Mouse (Mus musculus): ENCODE measurements around the gene Lhfpl3.
"Not testable (repeated sequence)": the region's sequence is repeated elsewhere in the genome, so short reads cannot be mapped to it uniquely, and the experiment has no call there.

Lhfpl3 gene

DNA sequence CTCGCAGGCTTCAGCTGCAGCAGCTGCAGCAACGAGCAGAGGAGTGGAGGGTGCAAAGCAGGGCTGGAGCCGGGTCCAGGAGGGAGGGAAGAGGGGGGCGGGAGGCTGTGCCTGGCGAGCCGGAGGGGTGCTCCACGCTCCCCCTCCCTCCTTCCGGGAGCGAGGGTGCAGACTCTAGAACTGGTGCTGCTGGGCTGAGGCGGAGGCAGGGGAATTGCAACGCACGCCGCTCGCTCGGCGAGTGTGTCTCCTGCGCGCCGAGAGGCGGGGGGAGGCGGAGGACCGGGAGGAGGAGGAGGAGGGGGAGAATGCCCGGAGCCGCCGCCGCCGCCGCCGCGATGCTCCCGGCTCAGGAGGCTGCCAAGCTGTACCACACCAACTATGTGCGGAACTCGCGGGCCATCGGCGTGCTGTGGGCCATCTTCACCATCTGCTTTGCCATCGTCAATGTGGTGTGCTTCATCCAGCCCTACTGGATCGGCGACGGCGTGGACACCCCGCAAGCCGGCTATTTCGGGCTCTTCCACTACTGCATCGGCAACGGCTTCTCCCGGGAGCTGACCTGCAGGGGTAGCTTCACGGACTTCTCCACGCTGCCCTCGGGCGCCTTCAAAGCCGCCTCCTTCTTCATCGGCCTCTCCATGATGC is at the start of gene Lhfpl3:
Gene Lhfpl3 (plus strand): TSS at position 175 of the 648 bp plus-strand sequence.
- in situ Hi-C loops (cut with MboI), result no loop called here

DNA sequence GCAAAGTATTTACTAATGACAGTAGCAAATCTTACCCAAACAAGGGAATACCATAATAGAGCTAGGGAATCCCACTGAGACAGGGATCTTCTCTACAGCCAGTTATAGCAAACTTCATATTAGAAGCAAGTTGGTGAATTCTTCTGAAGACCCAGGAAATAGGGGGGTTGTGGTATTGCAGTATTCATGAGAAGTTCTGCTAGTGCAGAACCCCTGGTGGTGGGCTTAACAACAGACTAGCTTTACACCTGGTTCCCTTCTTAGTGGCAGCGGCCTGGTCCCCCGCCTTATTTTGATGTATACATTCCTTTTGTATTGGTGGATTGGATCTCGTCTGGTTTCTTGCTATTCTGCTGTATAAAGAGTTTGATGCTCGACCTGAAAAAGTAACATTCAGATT is 39.6 kb upstream of the Lhfpl3 start:
- in situ Hi-C loops (cut with MboI), result not testable (repeated sequence)

DNA sequence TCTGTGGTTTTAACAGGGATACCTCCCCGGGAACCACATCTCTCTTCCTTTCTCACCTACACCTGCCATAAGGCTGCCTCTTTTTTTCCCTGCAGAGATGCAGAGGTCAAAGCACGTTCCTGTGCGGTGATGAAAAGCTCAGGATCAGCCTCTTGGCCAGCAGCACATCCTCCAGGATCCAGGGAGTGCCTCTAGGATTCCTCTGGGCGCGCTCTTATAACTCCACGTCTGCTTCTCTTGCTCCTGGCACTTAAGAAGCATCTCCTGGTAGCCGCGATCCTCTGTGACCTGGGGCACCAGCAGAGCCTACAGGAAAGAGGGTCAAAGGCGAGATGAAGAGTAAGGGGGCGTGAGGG is 352 bp upstream of the Lhfpl3 start:
- in situ Hi-C loops (cut with MboI), result no loop called here

DNA sequence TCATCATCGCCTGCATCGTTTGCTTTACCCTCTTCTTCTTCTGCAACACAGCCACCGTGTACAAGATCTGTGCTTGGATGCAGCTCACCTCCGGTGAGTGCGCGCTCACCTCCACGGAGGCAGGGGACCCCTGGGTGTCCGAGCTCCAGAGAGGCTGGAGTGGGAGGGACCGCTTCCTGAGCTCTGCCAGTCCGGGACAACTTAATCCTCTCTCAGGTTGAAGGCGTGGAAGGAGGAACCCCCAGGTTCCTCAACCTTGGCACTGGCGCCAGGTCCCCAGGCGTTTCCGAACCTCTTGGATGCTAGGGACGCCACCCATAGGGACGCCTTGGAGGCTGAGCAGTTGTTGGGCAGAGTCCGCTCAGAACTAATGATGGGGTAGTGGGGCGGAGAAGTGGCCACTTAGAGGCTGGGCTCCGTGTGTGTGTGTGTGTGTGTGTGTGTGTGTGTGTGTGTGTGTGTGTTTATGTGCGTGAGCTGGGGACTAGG is 718 bp downstream of the Lhfpl3 start:
- in situ Hi-C loops (cut with MboI), result no loop called here

DNA sequence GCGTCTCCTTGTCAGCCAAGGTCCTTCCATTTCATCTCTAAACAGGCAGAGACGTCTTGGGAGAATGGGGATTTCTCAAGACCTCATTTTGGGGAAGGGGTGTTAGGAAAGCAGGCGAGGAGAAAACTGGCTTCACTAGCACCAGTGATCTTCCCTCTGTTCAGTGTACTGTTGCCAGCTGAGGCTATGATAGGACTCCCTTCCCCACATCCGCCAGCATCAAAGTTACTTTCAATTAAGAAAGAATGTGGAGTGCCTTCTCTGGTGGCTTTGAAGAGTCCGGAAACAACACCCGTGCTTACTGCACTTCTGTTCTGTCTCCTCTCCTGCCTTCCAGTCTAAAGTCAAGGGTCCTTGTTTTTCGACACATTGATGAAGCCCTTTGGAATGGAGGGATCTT is 1.4 kb downstream of the Lhfpl3 start:
- in situ Hi-C loops (cut with MboI), result no loop called here

DNA sequence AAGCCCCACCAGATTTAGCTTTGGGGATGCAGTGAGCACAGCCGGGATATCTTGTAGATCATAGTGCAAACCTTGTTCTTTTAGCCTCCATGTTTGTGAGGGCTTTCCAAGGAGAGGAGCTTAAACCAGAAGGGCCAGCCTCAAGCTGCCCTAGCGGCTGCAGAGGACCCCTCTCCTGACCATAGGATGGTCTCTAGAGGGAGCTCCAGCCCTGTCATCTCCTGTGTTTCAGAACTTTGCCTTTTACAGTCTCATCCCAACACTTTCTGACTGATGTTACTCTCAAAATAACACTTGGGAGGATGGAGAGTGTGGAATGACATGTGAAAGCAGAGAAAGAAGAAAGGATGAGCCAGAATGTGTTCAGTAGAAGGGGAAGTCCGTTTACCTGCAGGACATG is 11.4 kb downstream of the Lhfpl3 start:
- in situ Hi-C loops (cut with MboI), result no loop called here

DNA sequence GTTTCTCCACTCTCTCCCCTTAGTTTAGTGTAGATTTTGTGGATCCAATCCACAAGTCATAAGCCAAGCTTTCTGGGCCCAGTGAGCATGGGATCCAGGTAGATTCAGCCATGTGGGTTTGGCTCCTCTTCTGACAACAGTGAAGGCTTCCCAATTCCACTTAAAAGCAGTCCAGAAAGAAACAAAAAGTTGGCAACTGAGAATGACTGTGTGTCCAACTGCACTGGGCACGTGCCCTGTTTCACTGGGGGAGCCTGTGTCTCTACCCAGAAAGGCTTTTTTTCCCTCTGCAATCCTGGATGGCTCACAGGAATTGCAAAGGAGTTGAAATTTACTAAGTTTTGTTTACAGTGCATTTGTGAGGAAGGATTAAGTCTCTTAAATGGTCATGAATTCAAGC is 24.9 kb downstream of the Lhfpl3 start:
- in situ Hi-C loops (cut with MboI), result no loop called here

DNA sequence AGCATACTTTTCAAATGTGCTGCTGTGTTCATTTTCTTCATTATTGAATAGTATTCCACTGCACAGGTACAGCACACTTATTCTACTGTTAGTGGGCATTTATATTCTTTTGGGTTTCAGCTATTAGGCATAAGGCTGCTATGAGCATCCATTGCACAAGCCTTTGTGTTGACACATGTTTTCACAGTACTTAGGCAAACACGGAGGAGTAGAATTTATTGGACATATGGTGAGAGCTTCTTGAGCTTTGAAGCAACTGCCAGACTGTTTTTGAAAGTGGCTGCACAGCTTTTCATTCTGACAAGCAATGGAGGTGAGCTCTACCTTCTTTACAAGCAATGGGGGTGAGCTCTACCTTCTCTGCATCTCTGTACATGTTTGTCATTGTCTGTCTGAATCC is 49.5 kb downstream of the Lhfpl3 start:
- in situ Hi-C loops (cut with MboI), result no loop called here

DNA sequence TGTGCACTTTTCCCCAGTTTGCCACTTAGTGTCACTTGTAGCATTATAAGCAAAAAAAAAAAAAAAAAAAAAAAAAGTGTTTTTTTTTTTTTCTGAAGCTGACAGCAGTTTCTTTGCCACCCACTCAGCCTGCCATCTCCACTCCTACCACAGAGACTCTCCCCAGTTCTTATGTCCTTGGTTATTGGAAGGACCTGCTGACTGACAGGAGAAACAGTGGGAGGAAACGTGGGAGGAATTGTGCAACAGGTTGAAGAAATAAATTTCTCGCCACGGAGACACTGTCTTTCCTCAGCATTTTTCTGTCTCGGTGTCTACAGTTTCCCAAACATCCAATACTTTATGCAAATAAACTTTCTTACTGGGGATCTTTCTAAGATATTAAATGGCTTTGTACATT is 67.6 kb downstream of the Lhfpl3 start:
- in situ Hi-C loops (cut with MboI), result no loop called here

DNA sequence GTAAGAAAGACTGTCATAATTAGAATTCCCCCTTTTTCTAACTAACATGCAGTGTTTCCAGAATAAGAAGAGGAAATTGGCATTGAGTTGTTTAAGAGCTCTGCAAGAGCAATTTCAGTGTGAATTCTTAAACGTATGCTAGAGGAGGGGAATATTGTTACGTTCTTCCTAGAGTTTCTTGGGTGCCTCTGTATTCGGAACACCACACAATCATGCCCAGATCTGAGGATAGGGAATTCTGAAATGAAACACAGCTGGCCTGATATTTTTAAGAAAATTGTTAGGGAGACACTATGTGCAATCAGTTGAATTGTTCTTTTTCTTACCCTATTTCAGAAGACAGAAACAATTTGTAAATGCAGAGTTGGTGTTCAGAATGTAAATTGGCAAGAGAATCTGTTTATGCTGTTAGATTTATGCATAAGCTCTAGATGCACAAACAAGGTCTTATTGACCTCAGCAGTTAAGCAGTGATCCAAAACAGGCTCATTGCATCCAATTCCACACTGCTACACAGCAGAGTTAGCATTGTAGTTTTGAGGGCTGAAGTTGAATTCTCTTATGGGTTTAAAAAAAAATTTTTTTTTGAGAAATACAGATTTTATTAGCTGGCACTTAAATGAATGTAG is 84.1 kb downstream of the Lhfpl3 start:
- in situ Hi-C loops (cut with MboI), result no loop called here

DNA sequence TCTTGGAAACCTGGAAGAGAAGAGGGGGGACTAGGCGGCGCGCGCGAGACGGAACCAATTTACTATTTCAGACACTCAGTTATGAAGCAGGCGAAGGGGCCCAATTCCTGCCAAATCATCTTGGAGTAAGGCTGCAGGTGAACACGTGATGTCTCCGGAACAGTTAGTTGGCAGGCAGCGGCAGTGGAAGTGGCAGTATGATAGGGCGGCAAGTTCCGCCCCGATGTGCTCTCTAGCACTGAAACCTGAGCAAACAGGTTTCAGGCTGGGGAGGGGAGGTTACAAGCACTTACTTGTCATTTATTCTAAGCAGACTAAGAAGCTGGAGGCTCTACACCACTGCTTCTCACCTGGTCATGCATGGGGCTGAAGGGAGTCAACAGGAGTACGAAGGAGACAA is 105.7 kb downstream of the Lhfpl3 start:
- in situ Hi-C loops (cut with MboI), result no loop called here

DNA sequence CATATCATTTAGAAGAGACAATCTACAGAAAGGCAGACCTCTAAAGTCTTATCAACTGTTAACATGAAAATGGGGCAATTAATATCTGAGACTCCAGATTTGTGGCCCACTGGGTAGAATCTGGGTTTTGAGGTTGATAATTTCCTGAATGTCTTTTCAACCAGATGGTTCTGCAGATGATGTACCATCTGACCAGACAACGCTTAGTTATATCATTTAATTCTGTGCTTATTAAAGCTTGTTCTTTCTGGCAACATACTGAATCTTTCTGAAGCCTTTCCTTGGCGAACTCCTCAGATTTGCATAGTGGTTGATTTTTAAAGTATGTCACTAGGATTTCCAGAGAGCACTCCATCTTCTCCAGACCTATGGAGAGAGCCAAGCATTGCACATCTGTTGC is 107.6 kb downstream of the Lhfpl3 start:
- in situ Hi-C loops (cut with MboI), result no loop called here

DNA sequence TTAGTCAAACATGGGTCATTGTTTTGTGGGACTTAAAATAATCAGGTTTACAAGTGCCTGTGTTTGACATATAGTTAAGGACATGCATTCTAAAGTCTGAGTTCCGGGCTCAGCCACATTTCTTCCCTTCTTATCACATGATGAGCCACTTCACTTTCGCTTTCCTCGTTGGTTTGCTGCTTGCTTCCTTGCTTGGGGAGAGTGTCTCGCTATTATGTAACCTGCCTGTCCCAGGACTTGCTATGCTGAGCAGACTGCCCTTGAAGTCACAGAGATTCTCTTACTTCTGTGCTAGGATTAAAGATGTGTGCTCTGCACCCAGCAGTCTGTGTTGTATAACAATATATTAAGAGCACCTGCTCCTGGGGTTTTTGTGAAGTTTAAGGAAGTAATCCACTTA is 110.6 kb downstream of the Lhfpl3 start:
- in situ Hi-C loops (cut with MboI), result no loop called here

DNA sequence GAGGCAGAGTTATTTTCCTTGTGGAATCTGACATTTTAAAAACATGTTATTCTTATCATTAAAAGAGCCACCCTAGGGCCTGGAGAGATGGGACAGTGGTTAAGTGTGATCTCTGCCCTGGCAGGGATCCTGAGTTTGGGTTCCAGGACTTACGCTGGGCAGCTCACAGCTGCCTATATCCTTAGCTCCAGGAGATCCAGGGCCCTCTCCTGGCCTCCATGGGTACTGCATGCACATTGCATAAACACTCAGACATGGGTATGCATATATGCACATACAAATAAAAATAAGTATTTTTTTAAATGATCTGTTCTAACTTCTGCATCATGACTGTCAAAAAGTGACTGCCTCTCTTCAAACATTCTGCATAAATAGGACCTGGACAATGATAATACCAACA is 115.5 kb downstream of the Lhfpl3 start:
- in situ Hi-C loops (cut with MboI), result no loop called here

DNA sequence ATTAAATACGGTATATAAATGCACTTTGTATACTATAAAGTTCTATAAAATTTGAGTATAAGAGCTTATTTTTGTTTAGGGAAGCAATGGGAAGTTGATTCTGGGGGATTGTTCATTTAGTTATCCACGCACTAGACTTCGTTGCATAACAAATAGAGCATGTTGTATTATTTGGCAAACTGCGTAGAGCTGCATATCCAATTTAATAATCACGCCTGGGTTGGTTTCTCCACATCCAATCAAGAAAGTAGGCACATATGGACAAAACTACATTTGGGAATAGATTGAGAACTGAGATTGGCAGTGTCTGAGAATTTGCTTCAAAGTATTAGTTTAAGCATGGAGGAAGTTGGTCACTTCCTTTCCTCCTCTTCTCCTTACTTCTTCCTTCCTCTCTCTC is 123.2 kb downstream of the Lhfpl3 start:
- in situ Hi-C loops (cut with MboI), result no loop called here

DNA sequence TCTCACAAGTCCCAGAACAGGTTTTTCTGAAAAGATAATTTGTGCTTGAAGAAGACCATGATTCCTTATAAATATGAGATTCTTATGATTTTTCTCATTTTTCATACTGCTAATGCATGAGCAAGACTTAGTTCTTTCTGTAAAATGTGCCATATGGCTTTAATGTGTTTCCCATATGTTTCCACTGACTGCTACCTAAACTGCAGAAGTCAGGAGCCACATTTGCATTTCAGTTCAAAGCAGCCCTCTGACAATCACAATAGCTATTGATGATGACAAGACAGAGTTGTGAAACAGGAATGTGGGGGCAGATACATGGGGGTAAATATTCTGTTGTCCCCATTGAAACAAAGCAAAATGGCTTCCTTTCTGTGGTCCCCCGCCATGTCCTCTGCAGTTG is 126.6 kb downstream of the Lhfpl3 start:
- in situ Hi-C loops (cut with MboI), result no loop called here

DNA sequence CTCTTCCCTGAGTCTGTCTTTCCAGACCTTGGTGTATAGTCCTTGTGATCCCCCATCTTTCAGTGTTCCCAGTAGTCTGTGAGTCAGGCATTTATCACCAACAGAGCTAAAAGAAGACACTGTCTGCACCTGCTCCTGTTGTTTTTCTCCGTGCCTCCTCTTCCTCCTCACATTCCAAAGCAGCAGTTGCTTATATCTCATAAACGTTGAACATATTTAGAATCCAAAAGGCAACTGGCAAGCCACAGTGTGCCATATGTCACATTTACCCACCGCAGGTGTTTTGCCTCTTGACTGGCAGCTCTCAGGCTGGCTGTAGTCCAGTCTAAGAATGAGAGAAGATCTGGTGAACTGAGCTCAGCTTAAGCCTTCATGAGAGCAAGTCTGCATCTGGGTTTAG is 142.5 kb downstream of the Lhfpl3 start:
- in situ Hi-C loops (cut with MboI), result no loop called here

DNA sequence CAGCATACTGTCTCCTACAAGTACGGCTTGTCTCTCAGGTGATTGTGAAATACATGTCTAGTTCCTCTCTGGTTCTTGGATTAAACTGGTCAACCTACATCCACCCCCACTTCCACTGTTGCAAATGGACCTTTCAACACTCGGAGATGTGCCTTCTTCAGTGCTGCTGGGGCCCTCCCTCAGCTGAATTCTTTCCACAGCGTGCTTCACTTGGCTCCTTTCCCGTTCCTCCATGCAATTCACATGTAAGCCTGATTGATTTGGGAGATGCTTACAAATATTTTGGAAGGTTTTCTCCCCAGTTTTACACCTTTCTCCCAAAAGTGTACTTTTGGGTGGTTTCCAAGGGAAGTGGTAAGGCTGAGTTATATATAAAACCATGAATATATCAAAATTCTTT is 143.6 kb downstream of the Lhfpl3 start:
- in situ Hi-C loops (cut with MboI), result no loop called here

DNA sequence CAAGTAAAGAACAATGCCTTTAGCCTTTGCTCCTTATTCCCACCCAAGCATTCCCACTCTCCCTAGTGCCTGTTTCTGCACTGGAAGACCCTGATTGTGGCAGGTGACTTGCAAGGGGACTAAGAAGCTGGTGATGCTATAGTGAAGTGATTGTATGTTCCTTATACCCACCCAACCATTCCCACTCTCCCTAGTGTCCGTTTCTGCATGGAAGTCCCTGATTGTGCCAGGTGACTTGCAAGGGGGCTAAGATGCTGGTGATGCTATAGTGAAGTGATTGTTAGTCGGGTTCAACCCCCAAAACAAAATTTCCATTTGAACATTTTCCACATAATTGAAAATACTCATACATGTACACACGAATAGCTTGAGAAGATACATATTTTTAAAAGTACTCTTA is 151.4 kb downstream of the Lhfpl3 start:
- in situ Hi-C loops (cut with MboI), result no loop called here

DNA sequence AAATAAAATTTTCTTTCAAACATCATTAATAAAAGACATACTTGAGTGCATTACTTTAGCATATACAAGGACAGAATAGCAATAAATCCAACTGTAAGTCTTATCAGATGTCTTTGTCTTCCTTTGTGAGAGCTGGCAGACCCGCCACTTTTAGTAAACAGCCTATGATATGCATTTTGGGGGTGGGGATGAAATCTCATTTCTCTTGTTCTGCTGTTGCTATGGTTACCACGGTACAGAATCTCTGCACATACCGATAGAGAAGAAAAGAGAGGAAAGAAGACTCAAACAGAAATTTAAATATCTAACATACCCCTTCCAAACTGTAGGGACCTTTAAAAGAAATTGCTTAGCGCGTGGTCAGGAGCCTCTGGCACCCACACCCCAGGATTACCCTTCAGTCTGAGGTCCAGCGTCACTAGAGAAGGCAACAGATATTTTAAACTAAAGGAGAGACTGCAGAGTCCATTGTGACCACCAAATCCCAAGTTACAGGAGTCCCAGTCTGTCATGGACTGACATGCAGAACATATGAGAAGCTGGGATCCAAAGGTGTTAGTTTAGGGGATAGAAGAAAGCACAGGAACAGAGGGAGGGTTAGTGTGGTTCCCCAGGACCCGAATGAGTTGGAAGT is 151.9 kb downstream of the Lhfpl3 start:
- in situ Hi-C loops (cut with MboI), result no loop called here

DNA sequence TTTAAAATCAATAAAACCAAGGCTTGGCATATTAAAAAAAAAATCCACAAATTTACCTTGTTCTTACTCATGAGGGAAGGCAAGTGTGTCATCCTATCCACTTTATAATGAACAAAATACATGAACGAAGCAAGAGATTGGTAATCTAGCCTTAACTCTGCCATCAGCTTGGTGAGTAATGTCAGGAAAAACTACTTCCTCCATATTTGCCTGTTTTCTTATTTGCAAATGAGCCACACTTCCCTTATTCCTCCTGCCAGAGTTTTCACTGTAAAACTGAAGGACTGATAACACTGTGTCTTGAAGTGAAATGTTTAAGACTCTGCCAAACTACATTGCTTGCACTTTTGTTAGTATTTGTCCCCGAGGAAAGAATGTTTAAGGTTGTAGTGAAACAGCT is 152.7 kb downstream of the Lhfpl3 start:
- in situ Hi-C loops (cut with MboI), result no loop called here

DNA sequence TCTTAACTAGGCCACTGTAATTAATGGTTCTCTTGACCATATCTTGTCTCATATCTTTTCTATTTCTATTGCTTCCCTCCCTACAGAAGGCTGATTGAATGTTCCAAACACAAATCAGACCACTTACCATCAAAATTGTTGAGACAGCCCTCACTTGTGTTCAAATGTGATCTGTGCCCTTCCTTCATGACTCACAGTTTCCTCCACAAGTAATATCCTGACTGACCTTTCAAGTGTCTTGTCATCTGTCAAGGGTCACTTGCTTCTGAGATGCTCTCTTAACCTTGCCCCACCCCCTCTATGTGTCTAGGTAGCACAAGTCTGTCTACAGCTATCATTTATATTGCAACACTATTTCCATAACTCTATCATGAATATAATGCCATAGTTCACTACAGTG is 154.1 kb downstream of the Lhfpl3 start:
- in situ Hi-C loops (cut with MboI), result no loop called here

DNA sequence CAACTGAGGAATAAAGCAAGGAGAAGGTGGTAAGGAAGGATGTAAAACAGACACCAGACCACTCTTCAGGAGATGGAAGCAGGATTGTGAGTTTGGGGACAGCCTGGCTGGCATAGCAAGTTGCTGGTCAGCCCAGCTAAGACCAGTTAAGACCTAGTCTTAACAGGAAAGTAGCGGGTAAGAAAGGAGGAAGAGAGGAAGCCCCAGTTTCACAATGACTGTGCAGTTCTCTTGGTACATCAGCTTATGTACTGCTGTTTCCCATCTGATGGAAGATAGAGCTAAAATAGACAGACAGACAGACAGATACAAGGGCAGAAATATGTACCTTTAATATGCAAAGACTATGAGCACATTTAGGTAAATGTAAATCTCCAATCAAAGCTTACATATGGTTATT is 171.3 kb downstream of the Lhfpl3 start:
- in situ Hi-C loops (cut with MboI), result no loop called here

DNA sequence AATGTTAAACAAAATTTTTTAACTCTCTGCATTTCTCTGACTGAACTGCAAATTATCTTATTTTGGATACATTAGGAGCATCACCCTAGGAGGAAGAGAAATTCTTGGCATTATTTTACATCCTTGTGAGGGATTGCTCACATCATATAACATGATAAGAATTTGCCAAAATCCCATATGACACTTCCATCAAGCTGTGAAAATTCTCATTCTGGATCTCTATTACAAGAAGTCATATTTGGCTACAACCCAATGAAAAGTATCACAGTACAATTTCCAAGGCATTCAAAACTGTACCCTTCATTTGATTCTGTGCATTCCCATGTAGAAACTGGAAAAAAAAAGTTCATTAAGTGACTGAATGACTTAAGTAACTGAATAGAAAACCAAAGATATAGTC is 180.3 kb downstream of the Lhfpl3 start:
- in situ Hi-C loops (cut with MboI), result no loop called here
